Mouse (Mus musculus): ENCODE data around the gene Tbc1d24. TPM values are rescaled to one million over a fixed set of nuclear protein-coding genes. Genes with fewer than 3 reads are reported as not detected.

Gene Tbc1d24
- polyA plus RNA-seq, 1 experiment from 2014 or later = 8.5 TPM

DNA sequence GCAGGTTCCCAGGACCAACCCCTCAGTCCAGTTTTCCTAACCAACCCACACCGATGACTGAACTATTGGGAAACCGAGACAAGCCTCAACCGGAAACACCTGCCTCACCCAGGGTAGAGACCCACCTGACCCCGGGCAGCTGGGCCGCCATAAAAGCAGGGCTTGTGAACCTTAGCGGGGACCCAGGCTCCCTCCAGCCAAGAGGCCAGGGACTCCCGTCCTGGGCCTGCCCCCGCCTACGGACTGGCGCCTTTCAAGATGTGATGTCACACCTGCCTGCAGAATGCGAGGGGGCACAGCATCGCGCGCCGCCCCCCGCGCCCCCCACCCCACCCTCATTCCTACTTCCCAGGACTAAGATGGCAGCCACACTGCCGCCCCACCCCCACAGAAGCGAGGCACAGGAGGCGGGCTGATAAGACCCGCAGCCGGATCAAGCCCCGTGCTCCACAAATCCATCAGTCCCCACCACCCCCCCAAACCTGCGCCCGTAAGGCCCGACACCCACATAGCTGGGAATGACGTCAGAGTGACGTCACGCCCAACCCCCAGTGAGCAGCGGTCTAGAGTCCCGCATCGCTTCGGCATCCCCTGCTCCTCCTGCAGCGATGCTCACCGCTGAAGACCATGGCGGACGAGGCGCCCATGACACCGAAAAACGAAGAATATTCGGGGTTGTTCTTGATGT is 36.6 kb downstream of the Tbc1d24 start:
- no peaks in the 10 kb centered on the region for H3K9me3 ChIP-seq
- peaks cover 26% of the 10 kb centered on the region for H3K36me3 ChIP-seq (replicated peaks)
- ATAC-seq (ENCODE audit: low FRiP score) = peak; percentile 76
- H3K9ac ChIP-seq = peak overlapping the region; percentile 89
- H3K27ac ChIP-seq = peak overlapping the region; percentile 96
- peak overlapping the region; percentile 93 for H3K4me3 ChIP-seq (replicated peaks)
- 0 out of 2 replicates have a peak, but pooled peaks cover 4% of the 10 kb centered on the region for H3K27me3 ChIP-seq
- H3K4me1 ChIP-seq = peaks cover 24% of the 10 kb centered on the region
- H3K4me2 ChIP-seq = peak overlapping the region; percentile 92
- WGBS = 1% methylated on average over 39 of the region's 41 CpGs

DNA sequence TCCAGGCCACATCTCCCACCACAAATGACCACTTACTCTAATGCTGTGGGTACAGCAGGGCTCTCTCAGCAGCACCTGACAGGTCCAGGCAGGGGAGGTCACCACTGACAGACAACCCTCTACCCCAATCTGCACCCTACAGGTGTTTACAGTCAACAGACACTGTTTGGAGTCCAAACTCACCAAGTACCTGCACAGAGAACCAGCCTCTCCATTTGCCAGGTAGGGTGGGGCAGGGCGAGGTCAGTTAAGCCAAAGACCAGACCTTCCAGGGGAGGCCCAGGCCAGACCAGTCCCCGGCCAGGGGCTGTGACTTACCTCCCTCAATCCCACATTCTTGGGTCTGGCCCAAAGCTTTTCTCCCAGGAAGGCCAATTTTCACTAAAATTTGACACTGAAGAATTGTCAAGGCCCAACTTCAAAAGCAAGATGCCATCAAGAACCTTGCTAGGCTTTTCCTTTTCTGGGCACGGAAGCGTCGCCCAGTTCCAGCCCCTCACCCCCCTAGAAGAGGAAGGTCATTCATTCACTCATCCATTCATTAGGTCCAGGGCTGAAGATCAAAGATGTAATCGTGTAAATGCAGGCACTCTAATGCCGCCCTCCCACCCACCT is 37.4 kb downstream of the Tbc1d24 start:
- Histone ChIP-seq H3K27ac (peak overlapping the region; percentile 96), H3K9me3 (no peaks in the 10 kb centered on the region), H3K4me1 (peaks cover 28% of the 10 kb centered on the region), H3K36me3 (replicated peaks) (peaks cover 26% of the 10 kb centered on the region), H3K9ac (peak overlapping the region; percentile 89), H3K27me3 (0 out of 2 replicates have a peak, but pooled peaks cover 4% of the 10 kb centered on the region), H3K4me3 (replicated peaks) (peak overlapping the region; percentile 93), H3K4me2 (peak overlapping the region; percentile 92)
- no peak for ATAC-seq (ENCODE audit: low FRiP score)
- WGBS = 56% methylated on average over 7 of the region's 7 CpGs

DNA sequence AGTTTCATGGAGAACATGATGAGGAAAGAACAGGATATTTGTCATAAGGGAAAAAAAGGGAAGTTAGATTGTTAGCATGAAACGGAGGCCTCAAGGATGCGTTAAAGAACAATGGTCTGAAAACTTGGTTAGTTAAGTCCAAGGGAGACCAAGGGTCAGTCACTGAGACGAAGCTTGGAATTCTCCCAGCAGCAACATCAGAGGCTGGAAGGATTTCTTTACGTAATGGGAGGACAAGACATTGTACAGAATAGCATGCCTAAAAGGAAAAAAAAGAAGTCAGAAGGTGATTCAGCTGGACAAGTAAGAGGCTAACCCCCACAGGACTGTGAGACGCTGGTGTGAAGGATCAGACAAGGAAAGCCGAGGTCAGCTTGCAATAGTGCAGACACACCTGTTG is 38.2 kb downstream of the Tbc1d24 start:
- H3K27ac ChIP-seq = no peak overlapping the region
- H3K9me3 ChIP-seq = no peaks in the 10 kb centered on the region
- 93% methylated on average over 6 of the region's 6 CpGs for WGBS
- peaks cover 26% of the 10 kb centered on the region for H3K36me3 ChIP-seq (replicated peaks)
- H3K27me3 ChIP-seq = 0 out of 2 replicates have a peak, but pooled peaks cover 4% of the 10 kb centered on the region
- no peak overlapping the region for H3K4me3 ChIP-seq (replicated peaks)
- no peak for ATAC-seq (ENCODE audit: low FRiP score)
- H3K4me1 ChIP-seq = peaks cover 34% of the 10 kb centered on the region
- H3K9ac ChIP-seq = 0 out of 2 replicates have a peak overlapping the region, but pooled peaks have one; percentile 3
- 0 out of 2 replicates have a peak overlapping the region, but pooled peaks have one; percentile 10 for H3K4me2 ChIP-seq

DNA sequence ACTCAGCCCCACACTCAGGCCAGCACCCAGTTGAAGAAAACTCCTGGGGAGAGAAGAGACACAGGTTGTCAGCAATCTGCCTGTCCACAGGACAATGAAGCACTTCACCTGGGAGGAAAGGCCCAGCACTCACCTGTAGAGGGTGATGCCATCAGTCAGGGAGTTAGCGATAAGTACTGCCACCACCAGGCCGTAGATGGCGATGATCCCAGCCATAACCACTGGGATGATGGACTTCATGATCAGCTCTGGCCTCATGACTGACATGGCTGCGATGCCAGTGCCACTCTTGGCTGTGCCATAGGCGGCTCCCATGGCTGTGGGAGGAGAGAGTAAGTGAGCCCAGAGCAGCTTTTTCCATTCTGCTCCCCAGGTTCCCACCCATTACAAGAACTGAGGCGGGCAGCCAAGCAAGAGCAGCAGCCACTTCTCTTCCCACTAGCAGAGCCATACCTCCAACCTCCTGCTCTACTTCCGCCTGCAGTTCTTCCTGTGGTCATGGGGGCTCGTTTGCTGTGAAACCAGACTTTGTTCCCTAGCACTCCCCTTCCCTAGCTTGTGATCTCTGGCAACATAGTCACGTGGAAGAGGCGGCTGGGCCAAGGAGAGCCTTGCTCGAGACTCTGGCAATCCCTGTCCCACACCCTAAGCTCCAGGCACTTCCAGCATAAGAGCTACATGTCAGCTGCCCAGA is 40.6 kb downstream of the Tbc1d24 start:
- no peak for ATAC-seq (ENCODE audit: low FRiP score)
- Histone ChIP-seq H3K4me3 (replicated peaks) (no peak overlapping the region), H3K27ac (no peak overlapping the region), H3K27me3 (no peaks in the 10 kb centered on the region), H3K9ac (no peak overlapping the region), H3K36me3 (replicated peaks) (peaks cover 26% of the 10 kb centered on the region), H3K4me2 (no peak overlapping the region), H3K4me1 (peaks cover 28% of the 10 kb centered on the region), H3K9me3 (no peaks in the 10 kb centered on the region)
- WGBS = 87% methylated on average over 11 of the region's 11 CpGs

DNA sequence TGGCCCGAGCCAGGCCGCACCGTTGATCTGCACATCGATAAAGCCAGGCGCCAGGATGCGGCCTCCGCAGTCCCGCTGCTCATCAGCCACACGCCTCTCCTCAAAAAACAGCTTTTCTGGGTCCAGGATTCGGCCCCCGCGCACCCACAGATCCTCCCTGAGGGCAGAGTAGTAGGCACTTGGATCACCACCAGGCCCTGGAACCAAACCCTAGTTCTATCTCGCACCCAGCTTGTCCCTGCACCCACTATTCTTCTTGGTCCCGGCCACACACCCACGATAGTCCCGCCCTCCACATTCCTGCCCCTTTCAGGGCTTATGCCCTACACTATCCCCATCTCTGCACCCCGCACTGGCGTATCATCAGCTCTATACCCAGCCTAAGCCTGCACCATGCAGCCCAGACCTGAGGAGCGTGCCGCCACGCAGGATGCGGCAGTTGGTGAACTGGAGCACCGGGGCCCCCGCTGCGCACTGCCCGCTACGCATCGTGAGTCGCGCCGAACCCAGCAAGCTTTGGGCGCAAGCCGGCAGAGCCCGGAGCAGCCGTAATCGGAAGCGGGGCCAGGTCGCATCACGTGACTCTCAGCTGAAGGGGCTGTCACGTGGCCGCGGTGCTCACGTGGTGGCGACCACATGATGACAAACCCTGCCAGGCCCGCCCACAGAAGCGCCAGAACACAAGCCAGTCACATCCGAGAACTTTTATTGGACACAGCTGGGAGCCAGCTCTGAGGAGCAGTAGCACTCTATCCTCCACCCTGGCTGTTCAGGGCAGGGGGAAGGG is 42.0 kb downstream of the Tbc1d24 start, which contains the start of gene Amdhd2:
Gene Amdhd2 (minus strand): TSS at position 591 of the 787 bp plus-strand sequence.
- Histone ChIP-seq H3K4me2 (peak within 1 kb of the TSS; percentile 84), H3K27ac (peak within 1 kb of the TSS; percentile 85), H3K4me1 (peaks cover 26% of the 10 kb centered on the region), H3K9me3 (no peaks in the 10 kb centered on the region), H3K9ac (peak within 1 kb of the TSS; percentile 74), H3K27me3 (no peaks in the 10 kb centered on the region), H3K36me3 (replicated peaks) (peaks cover 26% of the 10 kb centered on the region), H3K4me3 (replicated peaks) (peak within 1 kb of the TSS; percentile 76)
- WGBS = under 1% methylated on average over 47 of the region's 47 CpGs
- ATAC-seq (ENCODE audit: low FRiP score) = peak; percentile 93

DNA sequence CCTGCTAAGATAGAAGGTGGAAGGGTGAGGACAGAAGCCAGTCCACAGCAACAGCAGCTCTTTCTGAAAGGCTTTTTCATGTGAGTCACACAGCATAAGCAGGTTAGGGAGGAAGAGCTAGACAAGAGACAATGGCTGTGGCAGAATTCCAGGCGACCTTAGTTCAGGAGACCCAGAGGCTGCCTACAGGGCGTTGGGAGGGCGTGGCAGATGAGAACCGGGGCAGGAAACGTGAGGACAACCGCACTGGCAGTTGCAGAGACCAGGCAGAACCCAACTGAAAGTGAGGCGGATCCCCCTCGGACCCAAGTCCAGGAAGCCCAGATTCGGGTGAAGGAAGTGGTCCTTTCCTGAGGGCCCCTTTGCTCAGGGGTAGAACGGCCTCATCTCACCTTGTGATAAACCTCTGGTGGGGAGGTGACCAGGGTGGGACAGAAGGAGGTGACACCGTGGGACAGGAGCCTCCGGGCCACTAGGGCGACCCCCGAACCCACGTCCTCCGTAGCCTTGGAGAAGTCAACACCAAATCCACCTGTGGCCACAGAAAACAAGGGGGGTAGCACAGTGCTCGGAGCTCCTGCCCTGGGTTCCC is 42.7 kb downstream of the Tbc1d24 start:
- Histone ChIP-seq H3K27ac (peak overlapping the region; percentile 85; the same call in 1 of the 2 replicates), H3K36me3 (replicated peaks) (peaks cover 26% of the 10 kb centered on the region), H3K4me1 (peaks cover 19% of the 10 kb centered on the region), H3K4me3 (replicated peaks) (peak overlapping the region; percentile 76), H3K9me3 (no peaks in the 10 kb centered on the region), H3K27me3 (no peaks in the 10 kb centered on the region), H3K9ac (peak overlapping the region; percentile 74), H3K4me2 (peak overlapping the region; percentile 84)
- peak; percentile 38 for ATAC-seq (ENCODE audit: low FRiP score)
- 29% methylated on average over 17 of the region's 17 CpGs for WGBS

DNA sequence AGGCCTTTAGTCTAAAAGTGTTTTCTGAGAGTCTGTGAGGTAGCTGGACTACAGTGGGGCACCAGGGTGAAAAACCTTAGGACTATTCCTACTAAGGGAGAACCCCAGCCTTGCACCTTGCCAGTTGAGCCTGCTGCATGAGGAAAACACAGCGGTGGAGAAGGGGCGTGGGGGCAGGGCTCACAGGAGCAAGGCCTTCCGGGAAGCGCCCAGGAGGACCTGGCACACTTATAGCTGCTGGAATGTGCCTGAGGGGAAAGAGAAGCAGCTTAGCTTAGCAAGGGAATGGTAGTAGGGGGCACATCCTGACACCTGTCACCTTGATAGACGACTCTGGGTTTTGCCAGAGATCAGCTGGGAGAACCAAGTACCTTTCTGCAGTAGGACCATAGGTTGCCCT is 43.9 kb downstream of the Tbc1d24 start:
- H3K4me2 ChIP-seq = no peak overlapping the region
- ATAC-seq (ENCODE audit: low FRiP score) = no peak
- peaks cover 10% of the 10 kb centered on the region for H3K4me1 ChIP-seq
- H3K9me3 ChIP-seq = no peaks in the 10 kb centered on the region
- H3K4me3 ChIP-seq (replicated peaks) = no peak overlapping the region
- peaks cover 16% of the 10 kb centered on the region for H3K36me3 ChIP-seq (replicated peaks)
- WGBS = 88% methylated on average over 5 of the region's 5 CpGs
- no peaks in the 10 kb centered on the region for H3K27me3 ChIP-seq
- H3K27ac ChIP-seq = no peak overlapping the region
- no peak overlapping the region for H3K9ac ChIP-seq

DNA sequence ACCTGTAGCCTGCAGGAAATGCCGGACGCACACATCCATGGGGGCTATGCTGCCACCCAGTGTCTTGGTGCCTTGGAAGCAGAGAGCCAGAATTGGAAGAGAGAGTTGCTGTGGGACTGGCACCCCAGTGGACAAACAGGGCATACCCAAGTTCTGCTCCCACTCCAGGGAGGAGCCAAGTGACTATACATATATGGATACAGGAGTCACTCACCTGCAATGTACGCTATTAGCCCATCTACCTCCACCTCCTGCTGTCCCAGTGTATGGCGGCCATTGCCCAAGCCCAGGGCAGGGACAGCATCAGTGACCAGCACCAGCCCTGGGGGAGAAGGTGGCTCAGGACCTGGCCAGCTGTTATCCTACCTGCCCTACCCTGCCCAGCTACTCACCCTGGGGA is 47.8 kb downstream of the Tbc1d24 start:
- Histone ChIP-seq H3K9me3 (no peaks in the 10 kb centered on the region), H3K27me3 (no peaks in the 10 kb centered on the region), H3K36me3 (replicated peaks) (peaks cover 10% of the 10 kb centered on the region; the same call in 1 of the 2 replicates), H3K4me3 (replicated peaks) (no peak overlapping the region), H3K9ac (no peak overlapping the region), H3K4me1 (peaks cover 4% of the 10 kb centered on the region), H3K27ac (no peak overlapping the region), H3K4me2 (no peak overlapping the region)
- WGBS = 89% methylated on average over 4 of the region's 4 CpGs
- ATAC-seq (ENCODE audit: low FRiP score) = no peak

DNA sequence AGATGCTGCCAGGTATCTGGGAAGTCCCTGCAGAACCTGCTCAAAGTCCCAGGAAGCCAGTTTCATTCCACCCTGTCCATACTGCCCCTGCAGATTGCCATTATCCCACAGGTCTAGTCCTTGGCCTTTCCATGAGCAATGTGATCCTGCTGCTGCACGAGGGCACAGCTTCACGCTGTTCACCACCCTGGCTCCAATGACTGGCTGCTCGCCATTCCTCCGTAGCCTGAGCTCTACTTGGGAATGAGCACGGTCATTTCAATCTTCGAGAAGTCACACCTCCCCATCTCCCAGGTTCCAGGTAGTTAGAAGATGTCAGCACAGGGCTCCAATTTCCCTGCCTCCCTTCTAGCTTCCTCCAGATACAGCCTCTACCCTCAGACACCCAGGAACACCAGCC is 48.2 kb downstream of the Tbc1d24 start:
- Histone ChIP-seq H3K36me3 (replicated peaks) (peaks cover 10% of the 10 kb centered on the region; the same call in 1 of the 2 replicates), H3K9me3 (no peaks in the 10 kb centered on the region), H3K27ac (no peak overlapping the region), H3K4me3 (replicated peaks) (no peak overlapping the region), H3K4me1 (peaks cover 5% of the 10 kb centered on the region; the same call in 1 of the 2 replicates), H3K9ac (no peak overlapping the region), H3K27me3 (no peaks in the 10 kb centered on the region), H3K4me2 (no peak overlapping the region)
- WGBS = 95% methylated on average over 6 of the region's 6 CpGs
- ATAC-seq (ENCODE audit: low FRiP score) = no peak

DNA sequence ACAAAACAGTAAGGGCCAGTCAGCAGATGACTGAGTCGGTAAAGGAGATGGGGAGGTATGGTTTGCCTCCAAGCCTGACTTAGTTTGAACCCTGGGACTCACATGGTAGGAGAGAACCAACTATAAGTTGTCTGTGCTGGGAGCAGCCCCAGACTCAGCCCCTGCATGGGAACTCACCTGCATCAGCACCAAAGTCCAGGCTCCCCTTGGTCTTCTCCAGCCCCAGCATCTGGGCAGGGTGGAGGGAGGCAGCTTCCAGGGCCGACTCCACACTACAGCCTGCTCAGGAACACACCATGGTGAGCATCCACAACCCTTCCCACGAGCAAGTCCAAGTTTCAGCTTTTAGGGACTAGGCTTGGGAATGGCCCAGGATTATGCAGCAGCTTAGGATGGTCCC is 49.0 kb downstream of the Tbc1d24 start:
- Histone ChIP-seq H3K36me3 (replicated peaks) (peaks cover 10% of the 10 kb centered on the region; the same call in 1 of the 2 replicates), H3K27ac (no peak overlapping the region), H3K27me3 (no peaks in the 10 kb centered on the region), H3K4me2 (no peak overlapping the region), H3K9me3 (no peaks in the 10 kb centered on the region), H3K4me1 (peaks cover 10% of the 10 kb centered on the region), H3K9ac (no peak overlapping the region), H3K4me3 (replicated peaks) (no peak overlapping the region)
- WGBS = 81% methylated on average over 3 of the region's 3 CpGs
- no peak for ATAC-seq (ENCODE audit: low FRiP score)

DNA sequence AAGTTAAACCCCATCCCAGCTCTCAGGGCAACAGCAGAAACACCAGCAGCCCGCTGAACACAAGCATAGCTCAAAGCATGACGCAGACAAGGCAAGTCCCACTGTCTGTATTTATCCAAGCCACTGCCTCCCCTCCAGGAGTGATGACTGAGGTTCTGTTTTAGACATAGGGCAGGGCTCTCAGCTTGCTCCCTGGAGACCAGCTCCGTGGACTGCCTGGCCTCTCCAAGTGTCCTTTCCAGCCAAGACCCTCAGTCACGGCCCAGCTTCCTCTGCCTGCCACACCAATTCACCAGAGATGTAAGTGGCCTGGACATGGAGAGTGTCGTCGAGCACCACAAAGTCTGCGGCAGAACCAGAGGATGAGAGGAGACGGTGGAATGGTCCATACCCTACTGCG is 49.6 kb downstream of the Tbc1d24 start:
- Histone ChIP-seq H3K4me3 (replicated peaks) (no peak overlapping the region), H3K36me3 (replicated peaks) (peaks cover 10% of the 10 kb centered on the region; the same call in 1 of the 2 replicates), H3K4me1 (peaks cover 10% of the 10 kb centered on the region), H3K4me2 (no peak overlapping the region), H3K9me3 (no peaks in the 10 kb centered on the region), H3K9ac (no peak overlapping the region), H3K27ac (no peak overlapping the region), H3K27me3 (no peaks in the 10 kb centered on the region)
- WGBS = 94% methylated on average over 9 of the region's 9 CpGs
- no peak for ATAC-seq (ENCODE audit: low FRiP score)

All from forebrain, embryonic 12.5 days (tissue).